Mouse (Mus musculus): Measurements from ENCODE around the gene Mis12.

DNA sequence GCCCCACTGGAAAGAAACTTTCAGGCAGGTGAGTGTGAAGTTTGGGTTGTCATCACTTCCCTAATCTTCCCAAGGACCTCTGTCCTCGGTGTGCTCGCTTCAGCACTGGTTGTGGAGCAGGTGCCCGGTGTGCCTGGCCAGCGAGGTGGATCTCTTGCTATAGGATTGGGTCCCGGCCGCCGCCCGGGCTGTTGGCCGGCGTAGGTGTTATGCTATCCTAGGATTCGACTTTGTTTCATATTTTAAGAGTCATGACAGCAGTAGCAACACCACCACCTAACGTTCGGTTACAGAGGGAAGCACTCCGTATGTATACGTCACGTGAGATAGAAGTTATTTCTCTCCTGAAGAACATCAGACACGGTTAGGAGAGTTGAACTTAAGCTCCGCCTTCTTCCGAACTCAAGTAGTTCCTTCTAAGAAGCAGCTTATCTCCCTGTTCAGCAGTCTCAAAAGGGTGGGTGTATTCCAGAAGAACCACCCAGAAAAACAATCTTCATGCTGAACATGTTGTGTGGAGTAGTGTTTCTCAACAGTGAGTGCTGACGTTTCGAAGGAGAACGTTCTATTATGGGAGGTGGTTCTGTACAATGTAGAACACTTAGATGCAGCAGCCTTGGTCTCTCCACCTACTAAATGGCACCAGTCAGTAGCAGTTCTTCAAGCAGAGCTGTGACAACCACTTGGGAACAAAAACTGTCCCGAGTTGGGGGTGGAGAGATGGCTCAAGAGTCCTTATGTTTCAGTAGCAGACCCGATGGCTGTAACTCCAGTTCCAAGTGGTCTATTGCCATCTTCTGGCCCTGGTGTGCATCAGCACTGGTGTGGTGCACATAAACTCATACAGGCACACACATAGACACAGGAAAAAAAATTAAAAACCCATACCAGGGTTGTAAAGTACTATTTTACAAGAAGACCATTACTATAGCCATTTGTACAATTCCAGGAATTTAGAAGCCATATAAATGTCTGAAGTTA is 48.6 kb upstream of the Mis12 start:
- TF ChIP-seq CTCF (IDR thresholded peaks at IDR 0.05; ENCODE audit: low read depth) (peak; percentile 46), EP300 (optimal IDR thresholded peaks at IDR 0.05) (no peak)

Measured in stomach, postnatal 0 days (tissue).